Mouse (Mus musculus) right cerebral cortex, adult 2 months (tissue): ENCODE measurements around the gene Cul7.
A peak's percentile ranks its signal among the peaks of the same experiment; 100 is the strongest.

ENCODE experiments used
- DNase-seq, 2 experiments: peaks; one replicate each; pipeline ENCODE4 v3.0.0; 2021 to 2022; ENCODE audit warnings: low spot score in 2 of 2

The Cul7 gene

GRCm38 (mm10) chr17:46673850-46674529 is 23.9 kb downstream of the Cul7 start, which contains the start of gene Rrp36:
Gene Rrp36 (minus strand): TSS chr17:46674352.
- peak; percentile 89 to 92 for DNase-seq

GRCm38 (mm10) chr17:46674530-46675283 is 24.6 kb downstream of the Cul7 start:
- no peak for DNase-seq

- DNase-seq, result no peak
These were observed 28.3 kb downstream of the Cul7 start, which contains the start of gene Mea1 for GRCm38 (mm10) chr17:46678416-46678815. Gene Mea1 (plus strand): TSS chr17:46678793.

GRCm38 (mm10) chr17:46678911-46679310 is 28.8 kb downstream of the Cul7 start:
- DNase-seq, result no peak

GRCm38 (mm10) chr17:46679843-46680759 is 30.0 kb downstream of the Cul7 start:
- DNase-seq, result peak in 1 of 2 experiments; percentile 35

- peak; percentile 96 to 97 for DNase-seq
These were observed 30.7 kb downstream of the Cul7 start, which contains the start of gene Klhdc3 for GRCm38 (mm10) chr17:46680760-46681373. Gene Klhdc3 (minus strand): TSS chr17:46680914.

GRCm38 (mm10) chr17:46681466-46682118 is 31.5 kb downstream of the Cul7 start:
- no peak for DNase-seq

GRCm38 (mm10) chr17:46682654-46683389 is 32.7 kb downstream of the Cul7 start:
- no peak for DNase-seq

- DNase-seq, result no peak
These were observed 35.8 kb downstream of the Cul7 start for GRCm38 (mm10) chr17:46685913-46686312.

- no peak for DNase-seq
These were observed 40.5 kb downstream of the Cul7 start for GRCm38 (mm10) chr17:46690665-46691064.

GRCm38 (mm10) chr17:46691390-46691789 is 41.3 kb downstream of the Cul7 start:
- DNase-seq, result no peak

GRCm38 (mm10) chr17:46694517-46695063 is 44.5 kb downstream of the Cul7 start:
- no peak for DNase-seq

- DNase-seq, result no peak
These were observed 48.4 kb downstream of the Cul7 start for GRCm38 (mm10) chr17:46698515-46698914.

- DNase-seq, result no peak
These were observed 49.1 kb downstream of the Cul7 start for GRCm38 (mm10) chr17:46699245-46699644.

GRCm38 (mm10) chr17:46699912-46700311 is 49.8 kb downstream of the Cul7 start:
- no peak for DNase-seq

- DNase-seq, result no peak
These were observed 51.4 kb downstream of the Cul7 start for GRCm38 (mm10) chr17:46701489-46701888.

GRCm38 (mm10) chr17:46702100-46702499 is 52.0 kb downstream of the Cul7 start:
- peak in 1 of 2 experiments; percentile 36 for DNase-seq

GRCm38 (mm10) chr17:46702506-46702905 is 52.4 kb downstream of the Cul7 start:
- no peak for DNase-seq

GRCm38 (mm10) chr17:46703971-46704886 is 54.1 kb downstream of the Cul7 start:
- DNase-seq, result no peak
